Mouse (Mus musculus): ENCODE results near the gene Cd248. TPM values are rescaled to one million over a fixed set of nuclear protein-coding genes. Genes with fewer than 3 reads are reported as not detected.
"Not testable (repeated sequence)": the region's sequence is repeated elsewhere in the genome, so short reads cannot be mapped to it uniquely, and the experiment has no call there.

The Cd248 gene
- polyA plus RNA-seq, 1 experiment from 2014 or later: 11.9 TPM

- ATAC-seq: no peak
- Histone ChIP-seq H3K4me3 (replicated peaks; ENCODE audit: low read length) (peak overlapping the region; percentile 64), H3K4me1 (replicated peaks; ENCODE audit: control insufficient read depth, insufficient read depth, low read length) (peaks cover 20% of the 10 kb centered on the region), H3K27me3 (replicated peaks; ENCODE audit: control insufficient read depth, insufficient read depth, low read length) (peaks cover 58% of the 10 kb centered on the region), H3K9me3 (ENCODE audit: control insufficient read depth, low read length) (no peaks in the 10 kb centered on the region), H3K4me2 (ENCODE audit: low read length) (peak overlapping the region; percentile 85), H3K9ac (replicated peaks; ENCODE audit: low read depth, low read length) (peak overlapping the region; percentile 71), H3K27ac (ENCODE audit: low read length) (no peak overlapping the region; the same call in 1 of the 2 replicates), H3K36me3 (ENCODE audit: control insufficient read depth, insufficient read depth) (no peaks in the 10 kb centered on the region)
- 59% methylated on average over 3 of the region's 3 CpGs for WGBS
Observed at GRCm38 (mm10) chr19:5083961-5084833, 16.3 kb downstream of the Cd248 start.

GRCm38 (mm10) chr19:5084834-5085144, 16.9 kb downstream of the Cd248 start:
- H3K27me3 ChIP-seq (replicated peaks; ENCODE audit: control insufficient read depth, insufficient read depth, low read length): peaks cover 58% of the 10 kb centered on the region
- peaks cover 24% of the 10 kb centered on the region for H3K4me1 ChIP-seq (replicated peaks; ENCODE audit: control insufficient read depth, insufficient read depth, low read length)
- H3K9ac ChIP-seq (replicated peaks; ENCODE audit: low read depth, low read length): peak overlapping the region; percentile 71
- 4% methylated on average over 15 of the region's 15 CpGs for WGBS
- H3K9me3 ChIP-seq (ENCODE audit: control insufficient read depth, low read length): no peaks in the 10 kb centered on the region
- ATAC-seq: no peak
- H3K4me2 ChIP-seq (ENCODE audit: low read length): peak overlapping the region; percentile 85
- H3K4me3 ChIP-seq (replicated peaks; ENCODE audit: low read length): peak overlapping the region; percentile 64
- H3K36me3 ChIP-seq (ENCODE audit: control insufficient read depth, insufficient read depth): no peaks in the 10 kb centered on the region
- no peak overlapping the region for H3K27ac ChIP-seq (ENCODE audit: low read length)

- no peaks in the 10 kb centered on the region for H3K36me3 ChIP-seq (ENCODE audit: control insufficient read depth, insufficient read depth)
- WGBS: under 1% methylated on average over 69 of the region's 69 CpGs
- H3K9me3 ChIP-seq (ENCODE audit: control insufficient read depth, low read length): no peaks in the 10 kb centered on the region
- peak within 1 kb of the TSS; percentile 85 for H3K4me2 ChIP-seq (ENCODE audit: low read length)
- peaks cover 55% of the 10 kb centered on the region for H3K27me3 ChIP-seq (replicated peaks; ENCODE audit: control insufficient read depth, insufficient read depth, low read length)
- no peak within 1 kb of the TSS for H3K27ac ChIP-seq (ENCODE audit: low read length)
- peaks cover 24% of the 10 kb centered on the region for H3K4me1 ChIP-seq (replicated peaks; ENCODE audit: control insufficient read depth, insufficient read depth, low read length)
- peak within 1 kb of the TSS; percentile 64 for H3K4me3 ChIP-seq (replicated peaks; ENCODE audit: low read length)
- ATAC-seq: no peak
- peak within 1 kb of the TSS; percentile 71 for H3K9ac ChIP-seq (replicated peaks; ENCODE audit: low read depth, low read length)
Observed at GRCm38 (mm10) chr19:5085145-5085863, 17.4 kb downstream of the Cd248 start, which contains the start of gene Tmem151a. TSS of gene Tmem151a (minus strand) at chr19:5085531.

- whole genome bisulfite sequencing: 58% methylated on average over 4 of the region's 4 CpGs
- H3K4me2 ChIP-seq (ENCODE audit: low read length); H3K9ac ChIP-seq (replicated peaks; ENCODE audit: low read depth, low read length); ATAC-seq; H3K36me3 ChIP-seq (ENCODE audit: control insufficient read depth, insufficient read depth); H3K4me3 ChIP-seq (replicated peaks; ENCODE audit: low read length); H3K27ac ChIP-seq (ENCODE audit: low read length); H3K9me3 ChIP-seq (ENCODE audit: control insufficient read depth, low read length): not testable (repeated sequence)
- peaks cover 24% of the 10 kb centered on the region for H3K4me1 ChIP-seq (replicated peaks; ENCODE audit: control insufficient read depth, insufficient read depth, low read length)
- peaks cover 44% of the 10 kb centered on the region for H3K27me3 ChIP-seq (replicated peaks; ENCODE audit: control insufficient read depth, insufficient read depth, low read length)
Observed at GRCm38 (mm10) chr19:5086533-5086932, 18.7 kb downstream of the Cd248 start.

GRCm38 (mm10) chr19:5087884-5088728, 20.2 kb downstream of the Cd248 start, which contains the start of gene Yif1a:
TSS of gene Yif1a (plus strand) at chr19:5088538.
- Histone ChIP-seq H3K4me3 (replicated peaks; ENCODE audit: low read length) (peak within 1 kb of the TSS; percentile 55), H3K27me3 (replicated peaks; ENCODE audit: control insufficient read depth, insufficient read depth, low read length) (peaks cover 29% of the 10 kb centered on the region), H3K4me1 (replicated peaks; ENCODE audit: control insufficient read depth, insufficient read depth, low read length) (peaks cover 24% of the 10 kb centered on the region), H3K36me3 (ENCODE audit: control insufficient read depth, insufficient read depth) (peaks cover 11% of the 10 kb centered on the region), H3K27ac (ENCODE audit: low read length) (peak within 1 kb of the TSS; percentile 89), H3K4me2 (ENCODE audit: low read length) (peak within 1 kb of the TSS; percentile 74), H3K9me3 (ENCODE audit: control insufficient read depth, low read length) (no peaks in the 10 kb centered on the region), H3K9ac (replicated peaks; ENCODE audit: low read depth, low read length) (peak within 1 kb of the TSS; percentile 59)
- ATAC-seq: peak; percentile 95
- WGBS: under 1% methylated on average over 58 of the region's 58 CpGs

GRCm38 (mm10) chr19:5089324-5089723, 21.4 kb downstream of the Cd248 start:
- Histone ChIP-seq H3K4me1 (replicated peaks; ENCODE audit: control insufficient read depth, insufficient read depth, low read length) (peaks cover 35% of the 10 kb centered on the region), H3K9me3 (ENCODE audit: control insufficient read depth, low read length) (no peaks in the 10 kb centered on the region), H3K27ac (ENCODE audit: low read length) (no peak overlapping the region), H3K4me2 (ENCODE audit: low read length) (peak overlapping the region; percentile 74), H3K9ac (replicated peaks; ENCODE audit: low read depth, low read length) (peak overlapping the region; percentile 54; the same call in 1 of the 2 replicates), H3K36me3 (ENCODE audit: control insufficient read depth, insufficient read depth) (peaks cover 14% of the 10 kb centered on the region), H3K27me3 (replicated peaks; ENCODE audit: control insufficient read depth, insufficient read depth, low read length) (peaks cover 21% of the 10 kb centered on the region), H3K4me3 (replicated peaks; ENCODE audit: low read length) (peak overlapping the region; percentile 55)
- ATAC-seq: no peak
- WGBS: 93% methylated on average over 4 of the region's 4 CpGs

GRCm38 (mm10) chr19:5092083-5092482, 24.2 kb downstream of the Cd248 start:
- H3K27ac ChIP-seq (ENCODE audit: low read length): no peak overlapping the region
- WGBS: 89% methylated on average over 10 of the region's 10 CpGs
- no peak for ATAC-seq
- H3K4me2 ChIP-seq (ENCODE audit: low read length): no peak overlapping the region
- H3K9me3 ChIP-seq (ENCODE audit: control insufficient read depth, low read length): no peaks in the 10 kb centered on the region
- H3K9ac ChIP-seq (replicated peaks; ENCODE audit: low read depth, low read length): no peak overlapping the region
- no peak overlapping the region for H3K4me3 ChIP-seq (replicated peaks; ENCODE audit: low read length)
- peaks cover 14% of the 10 kb centered on the region for H3K36me3 ChIP-seq (ENCODE audit: control insufficient read depth, insufficient read depth)
- H3K27me3 ChIP-seq (replicated peaks; ENCODE audit: control insufficient read depth, insufficient read depth, low read length): no peaks in the 10 kb centered on the region
- H3K4me1 ChIP-seq (replicated peaks; ENCODE audit: control insufficient read depth, insufficient read depth, low read length): peaks cover 53% of the 10 kb centered on the region

- no peaks in the 10 kb centered on the region for H3K27me3 ChIP-seq (replicated peaks; ENCODE audit: control insufficient read depth, insufficient read depth, low read length)
- H3K27ac ChIP-seq (ENCODE audit: low read length): peak overlapping the region; percentile 92; the same call in 1 of the 2 replicates
- H3K9ac ChIP-seq (replicated peaks; ENCODE audit: low read depth, low read length): peak overlapping the region; percentile 52
- 75% methylated on average over 12 of the region's 12 CpGs for WGBS
- no peaks in the 10 kb centered on the region for H3K9me3 ChIP-seq (ENCODE audit: control insufficient read depth, low read length)
- no peak for ATAC-seq
- peak overlapping the region; percentile 59 for H3K4me2 ChIP-seq (ENCODE audit: low read length)
- H3K36me3 ChIP-seq (ENCODE audit: control insufficient read depth, insufficient read depth): peaks cover 14% of the 10 kb centered on the region
- peak overlapping the region; percentile 79 for H3K4me3 ChIP-seq (replicated peaks; ENCODE audit: low read length)
- peaks cover 53% of the 10 kb centered on the region for H3K4me1 ChIP-seq (replicated peaks; ENCODE audit: control insufficient read depth, insufficient read depth, low read length)
Observed at GRCm38 (mm10) chr19:5093481-5094242, 25.8 kb downstream of the Cd248 start.

Measured in forebrain, embryonic 16.5 days (tissue).